Mouse (Mus musculus): ENCODE data around the gene Scrt2.

DNA sequence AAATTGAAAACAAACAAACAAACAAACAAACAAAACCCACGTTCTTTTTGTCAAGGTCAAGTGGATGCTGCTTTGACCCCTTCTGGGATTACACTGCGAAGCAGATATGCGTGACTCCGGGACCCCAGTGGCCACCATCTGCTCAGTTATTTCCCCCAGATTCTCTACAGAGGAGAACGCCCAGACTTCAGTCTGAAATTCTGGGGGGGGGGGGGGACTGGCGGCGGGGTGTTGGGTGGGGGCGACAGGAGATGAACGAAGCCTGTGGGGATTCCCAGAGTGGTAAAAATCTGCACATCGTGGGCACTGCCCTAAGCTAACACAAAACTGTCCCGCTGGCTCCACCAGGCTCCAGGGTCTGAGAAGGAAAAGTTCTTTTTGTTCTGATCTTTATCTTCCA is 61.2 kb downstream of the Scrt2 start:
- TF ChIP-seq CTCF (IDR thresholded peaks at IDR 0.05; ENCODE audit: extremely low read depth, insufficient read depth, insufficient read length, insufficient replicate concordance) (no peak), POLR2A (IDR thresholded peaks at IDR 0.05; ENCODE audit: low read depth, low read length) (no peak)
